Mouse (Mus musculus): ENCODE measurements at regions not wholly inside any gene's neighbourhood (a gene's known extent, or its start where the extent isn't known, plus 50 kb on each side); places are given as distances from the start of the nearest gene placed in this dataset.

DNA sequence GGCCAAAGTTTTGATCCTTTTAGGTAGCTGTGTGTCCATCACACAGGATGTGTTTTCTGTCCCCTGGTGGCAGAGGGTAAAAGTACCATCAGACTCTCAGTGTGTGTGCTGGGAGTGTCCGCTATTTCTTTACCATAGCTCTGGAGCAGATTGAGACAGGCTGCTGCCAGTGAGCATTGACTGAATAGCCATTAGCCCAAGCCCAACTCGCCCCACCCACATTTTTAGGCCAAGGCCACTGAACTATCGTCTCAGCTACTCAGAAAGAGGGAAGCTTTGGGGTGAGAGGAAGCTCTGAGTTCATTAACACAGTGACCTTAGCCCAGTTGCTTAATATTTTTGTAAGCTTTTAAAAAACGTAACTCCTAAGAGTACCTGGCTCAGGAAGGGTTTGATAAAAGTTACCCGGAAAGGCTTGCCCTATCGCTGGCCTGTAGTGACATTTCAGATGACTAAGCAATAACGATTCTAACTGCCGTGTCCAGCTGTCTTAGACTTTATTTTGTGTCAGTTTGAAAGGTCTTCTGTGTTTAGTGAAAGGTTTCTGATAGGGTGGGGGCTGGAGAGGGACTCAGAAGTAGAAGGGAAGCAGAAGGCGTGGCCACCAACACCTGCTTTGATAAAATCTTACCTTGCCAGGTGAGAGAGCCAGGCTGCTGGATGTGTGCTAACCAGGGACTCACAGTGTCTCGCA, 303.0 kb downstream of the Rsl24d1 start:
- Histone ChIP-seq H3K27me3 (ENCODE audit: control insufficient read depth in 1 of 2, insufficient read depth in 2 of 2, low read length in 2 of 2) (no peaks in the 10 kb centered on the region), H3K4me1 (ENCODE audit: control insufficient read depth in 1 of 2, insufficient read depth in 2 of 2, low read length in 2 of 2) (no peaks in the 10 kb centered on the region), H3K9me3 (replicated peaks; ENCODE audit: insufficient read depth, low read length) (no peaks in the 10 kb centered on the region), H3K4me3 (ENCODE audit: control insufficient read depth in 1 of 2, insufficient read depth in 1 of 2, low read depth in 2 of 2, low read length in 2 of 2) (no peak overlapping the region), H3K36me3 (ENCODE audit: control insufficient read depth in 1 of 2, insufficient read depth in 2 of 2, low read length in 2 of 2) (no peaks in the 10 kb centered on the region), H3K79me2 (ENCODE audit: control insufficient read depth, insufficient read depth, low read length, poor library complexity) (no peaks in the 10 kb centered on the region), H3K9ac (ENCODE audit: control insufficient read depth, low read depth, low read length, poor library complexity, severe bottlenecking) (no peak overlapping the region), H3K27ac (ENCODE audit: control insufficient read depth, low read depth, low read length) (no peak overlapping the region)
- no peak for DNase-seq (ENCODE audit: low read depth, low spot score)
- TF ChIP-seq MAZ (IDR thresholded peaks at IDR 0.05; ENCODE audit: low read depth, low read length) (no peak), ZC3H11A (IDR thresholded peaks at IDR 0.05; ENCODE audit: low read depth, low read length) (no peak), ELF1 (IDR thresholded peaks at IDR 0.05; ENCODE audit: low read depth, low read length) (no peak), CTCF (IDR thresholded peaks at IDR 0.05 in 2 of 3, conservative IDR thresholded peaks at IDR 0.05 in 1 of 3; ENCODE audit: control insufficient read depth in 1 of 3, insufficient read depth in 1 of 3, low read depth in 2 of 3, low read length in 3 of 3, poor library complexity in 1 of 3, severe bottlenecking in 1 of 3) (no peak), SMC3 (IDR thresholded peaks at IDR 0.05; ENCODE audit: low read depth, low read length) (no peak), POLR2AphosphoS5 (IDR thresholded peaks at IDR 0.05; ENCODE audit: borderline replicate concordance, low read depth, low read length) (no peak), TCF12 (IDR thresholded peaks at IDR 0.05; ENCODE audit: low read depth, low read length) (no peak), TAL1 (IDR thresholded peaks at IDR 0.05; ENCODE audit: low read length) (no peak), CHD2 (IDR thresholded peaks at IDR 0.05; ENCODE audit: low read length) (no peak), GATA1 (IDR thresholded peaks at IDR 0.05; ENCODE audit: low read depth, low read length) (no peak), E2F4 (IDR thresholded peaks at IDR 0.05; ENCODE audit: borderline replicate concordance, low read depth, low read length) (no peak), ZNF384 (IDR thresholded peaks at IDR 0.05; ENCODE audit: low read depth, low read length) (no peak), BHLHE40 (IDR thresholded peaks at IDR 0.05; ENCODE audit: borderline replicate concordance, low read depth, low read length) (no peak), MAFK (IDR thresholded peaks at IDR 0.05; ENCODE audit: borderline replicate concordance, low read depth, low read length) (no peak), MAX (IDR thresholded peaks at IDR 0.05; ENCODE audit: low read length) (no peak), HCFC1 (IDR thresholded peaks at IDR 0.05; ENCODE audit: low read depth, low read length) (no peak)

All from MEL (cell line).